Mouse (Mus musculus) hindbrain, embryonic 14.5 days (tissue): ENCODE data around the gene Pcp4l1. TPM values are rescaled to one million over a fixed set of nuclear protein-coding genes. Genes with fewer than 3 reads are reported as not detected.

Experiments used
- ATAC-seq: fragments of 200-750 bp; cut with Nextera tagmentation; 2 replicates; pipeline ENCODE4 v1.8.0; 2017; ENCODE audit warnings: moderate number of reproducible peaks, mild to moderate bottlenecking, moderate TSS enrichment, moderate library complexity; ENCODE audit not compliant: low FRiP score
- DNase-seq: peaks from one replicate; pipeline ENCODE4 v3.0.0-alpha.2; 2015; ENCODE audit warnings: low spot score
- H3K27ac ChIP-seq: fragments of 300-500 bp; sonication (generic); 2 replicates; pipeline ENCODE4 v1.5.1; 2014; ENCODE audit warnings: mild to moderate bottlenecking, moderate library complexity
- H3K27me3 ChIP-seq: fragments of 300-500 bp; sonication (generic); 2 replicates; pipeline ENCODE4 v1.6.1; 2014; ENCODE audit warnings: mild to moderate bottlenecking, low read length, mixed read lengths; ENCODE audit not compliant: control insufficient read depth, insufficient read depth
- H3K36me3 ChIP-seq: fragments of 300-500 bp; sonication (generic); replicated peaks from 2 replicates; pipeline ENCODE4 v1.6.1; 2014; ENCODE audit not compliant: control insufficient read depth, insufficient read depth
- H3K4me1 ChIP-seq: fragments of 300-500 bp; sonication (generic); replicated peaks from 2 replicates; pipeline ENCODE4 v1.6.1; 2014; ENCODE audit warnings: antibody characterized with exemption, low read length, mixed read lengths; ENCODE audit not compliant: control insufficient read depth, insufficient read depth
- H3K4me2 ChIP-seq: fragments of 300-500 bp; sonication (generic); replicated peaks from 2 replicates; pipeline ENCODE4 v1.6.1; 2014; ENCODE audit warnings: mild to moderate bottlenecking, moderate library complexity
- H3K4me3 ChIP-seq: fragments of 300-500 bp; sonication (generic); replicated peaks from 2 replicates; pipeline ENCODE4 v1.5.1; 2014; ENCODE audit warnings: mild to moderate bottlenecking, low read length
- H3K9ac ChIP-seq: fragments of 300-500 bp; sonication (generic); 2 replicates; pipeline ENCODE4 v1.6.1; 2014
- H3K9me3 ChIP-seq: fragments of 300-500 bp; sonication (generic); 2 replicates; pipeline ENCODE4 v1.6.1; 2016; ENCODE audit warnings: low read length; ENCODE audit not compliant: control insufficient read depth
- WGBS: fragments of 180-500 bp; shearing (Covaris S2); extraction: QIAGEN DNeasy Blood & Tissue Kit; methylation state at CpG from one replicate; pipeline ENCODE4 v1.1.7; 2014; 5-methylcytosine and 5-hydroxymethylcytosine counted together
- polyA plus RNA-seq: library from polyadenylated mRNA; unstranded; fragments of >200 nt; fragmentation: Nextera tagmentation; extraction: Ambion mirVana; gene quantifications from 2 replicates; pipeline ENCODE4 v1.2.1, GENCODE M21; 2014

Gene Pcp4l1
- polyA plus RNA-seq, 1 experiment from 2014 or later = 55.1 TPM

DNA sequence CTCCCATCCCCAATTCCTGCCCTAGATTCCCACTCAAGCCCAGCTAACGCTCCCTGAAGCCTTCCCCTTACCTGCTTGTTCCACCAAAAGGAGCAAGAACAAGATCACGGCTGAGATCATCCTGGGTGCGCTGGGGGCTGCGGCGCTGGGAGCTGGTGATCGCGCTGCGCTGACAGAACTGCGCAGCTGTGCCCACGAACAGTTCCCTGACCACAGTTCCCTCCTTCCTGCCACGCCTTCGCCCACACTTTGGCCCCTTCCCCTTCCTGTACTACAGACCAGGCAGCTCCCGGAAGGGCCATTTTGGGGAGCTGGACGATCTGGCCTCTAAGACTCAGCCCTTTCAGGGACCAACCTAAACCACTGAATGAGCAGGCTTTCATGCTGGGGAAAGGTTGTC, 38.1 kb upstream of the Pcp4l1 start, which contains the start of gene Fcer1g:
Gene Fcer1g (minus strand): TSS at position 240 of the 400 bp plus-strand sequence.
- DNase-seq = no peak
- H3K4me2 ChIP-seq = no peak within 1 kb of the TSS
- no peak for ATAC-seq
- H3K9me3 ChIP-seq = no peaks in the 10 kb centered on the region
- peaks cover 56% of the 10 kb centered on the region for H3K36me3 ChIP-seq
- no peak within 1 kb of the TSS for H3K27ac ChIP-seq
- 93% methylated on average over 14 of the region's 14 CpGs for WGBS
- H3K9ac ChIP-seq = no peak within 1 kb of the TSS
- H3K4me3 ChIP-seq = no peak within 1 kb of the TSS
- no peaks in the 10 kb centered on the region for H3K27me3 ChIP-seq
- H3K4me1 ChIP-seq = no peaks in the 10 kb centered on the region

DNA sequence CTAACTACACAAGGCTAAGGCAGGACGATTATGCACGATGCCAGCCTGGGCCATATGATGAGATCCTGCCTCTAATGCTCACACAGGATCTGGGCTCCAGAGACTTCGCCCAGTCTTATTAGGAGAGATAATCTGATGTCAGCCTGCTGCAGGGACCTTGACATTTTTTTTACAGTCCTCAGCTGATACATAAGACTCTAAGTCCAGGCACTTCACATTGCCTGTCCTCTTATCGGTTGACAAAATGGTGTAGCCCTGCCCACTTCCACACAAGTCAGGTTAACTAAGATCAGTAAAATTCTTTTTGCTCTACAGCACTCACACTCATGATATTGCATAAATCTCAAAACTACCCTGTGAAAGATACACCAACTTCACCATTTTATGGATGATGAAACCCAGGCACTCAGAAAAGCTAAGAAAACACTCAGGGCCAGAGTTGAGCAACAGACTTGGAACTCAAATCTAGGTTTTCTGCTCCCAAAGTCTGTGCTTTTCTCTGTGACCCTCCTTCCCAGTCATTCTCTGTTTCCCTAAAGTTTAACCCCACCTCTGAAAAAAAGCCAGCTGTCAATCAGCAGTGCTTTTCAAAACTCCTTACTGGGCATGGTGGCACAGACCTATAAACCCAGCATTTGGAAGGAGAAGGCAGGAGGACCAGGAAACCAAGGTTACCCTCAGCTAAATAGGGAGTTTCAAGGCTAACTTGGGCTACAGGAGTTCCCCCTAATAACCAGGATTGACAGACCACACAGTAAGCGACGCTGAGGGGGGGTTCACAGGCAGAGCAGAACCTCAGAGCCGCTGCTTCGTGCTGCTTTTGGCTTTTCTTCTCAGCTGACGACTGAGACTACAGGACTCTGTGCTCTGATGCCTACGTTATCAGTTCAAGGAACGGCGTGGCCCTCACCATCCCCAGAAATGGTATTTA, 37.0 kb upstream of the Pcp4l1 start:
- no peaks in the 10 kb centered on the region for H3K9me3 ChIP-seq
- 91% methylated on average over 12 of the region's 12 CpGs for WGBS
- DNase-seq (no peak), ATAC-seq (no peak)
- no peak overlapping the region for H3K9ac ChIP-seq
- peaks cover 46% of the 10 kb centered on the region for H3K36me3 ChIP-seq
- no peak overlapping the region for H3K4me2 ChIP-seq
- H3K4me3 ChIP-seq = no peak overlapping the region
- no peak overlapping the region for H3K27ac ChIP-seq
- H3K27me3 ChIP-seq = no peaks in the 10 kb centered on the region
- H3K4me1 ChIP-seq = no peaks in the 10 kb centered on the region

DNA sequence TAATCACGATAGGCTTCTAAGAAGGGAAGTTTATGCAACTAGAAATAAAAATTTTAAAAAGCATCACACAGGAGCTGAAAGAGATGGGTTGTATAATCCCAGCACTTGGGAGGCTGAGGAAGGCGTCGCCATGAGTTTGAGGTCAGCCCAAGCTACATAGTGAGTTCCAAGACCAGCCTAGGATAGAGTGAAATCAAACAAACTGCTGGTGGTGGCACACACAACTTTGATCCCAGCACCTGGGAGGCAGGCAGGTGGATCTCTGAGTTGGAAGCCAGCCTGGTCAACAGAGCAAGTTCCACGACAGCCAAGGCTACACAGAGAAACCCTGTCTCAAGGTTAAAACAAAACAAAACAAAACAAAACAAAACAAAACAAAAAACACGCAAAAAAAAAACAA, 36.3 kb upstream of the Pcp4l1 start:
- Histone ChIP-seq H3K4me3 (no peak overlapping the region), H3K4me2 (no peak overlapping the region), H3K27me3 (no peaks in the 10 kb centered on the region), H3K9ac (no peak overlapping the region), H3K36me3 (peaks cover 38% of the 10 kb centered on the region), H3K9me3 (no peaks in the 10 kb centered on the region), H3K27ac (no peak overlapping the region), H3K4me1 (no peaks in the 10 kb centered on the region)
- DNase-seq = no peak
- no peak for ATAC-seq
- WGBS = 88% methylated on average over 5 of the region's 5 CpGs

- no peaks in the 10 kb centered on the region for H3K27me3 ChIP-seq
- ATAC-seq (no peak), DNase-seq (no peak)
- no peak overlapping the region for H3K27ac ChIP-seq
- H3K36me3 ChIP-seq = peaks cover 33% of the 10 kb centered on the region
- H3K4me2 ChIP-seq = no peak overlapping the region
- H3K9me3 ChIP-seq = no peaks in the 10 kb centered on the region
- WGBS = 74% methylated on average over 4 of the region's 4 CpGs
- no peak overlapping the region for H3K4me3 ChIP-seq
- H3K4me1 ChIP-seq = no peaks in the 10 kb centered on the region
- H3K9ac ChIP-seq = no peak overlapping the region
Measured at GRCm38 (mm10) chr1:171231844-171232243, 35.8 kb upstream of the Pcp4l1 start.

GRCm38 (mm10) chr1:171230215-171230614, 34.1 kb upstream of the Pcp4l1 start:
- no peaks in the 10 kb centered on the region for H3K4me1 ChIP-seq
- DNase-seq = no peak
- H3K27me3 ChIP-seq = no peaks in the 10 kb centered on the region
- H3K4me3 ChIP-seq = no peak overlapping the region
- H3K4me2 ChIP-seq = no peak overlapping the region
- 60% methylated on average over 3 of the region's 3 CpGs for WGBS
- H3K27ac ChIP-seq = no peak overlapping the region
- no peaks in the 10 kb centered on the region for H3K9me3 ChIP-seq
- H3K9ac ChIP-seq = no peak overlapping the region
- peaks cover 17% of the 10 kb centered on the region for H3K36me3 ChIP-seq
- ATAC-seq = no peak

GRCm38 (mm10) chr1:171229750-171230149, 33.7 kb upstream of the Pcp4l1 start:
- no peak overlapping the region for H3K4me2 ChIP-seq
- DNase-seq (no peak), ATAC-seq (no peak)
- H3K9ac ChIP-seq = no peak overlapping the region
- no peaks in the 10 kb centered on the region for H3K9me3 ChIP-seq
- no peaks in the 10 kb centered on the region for H3K4me1 ChIP-seq
- WGBS = 66% methylated on average over 6 of the region's 6 CpGs
- H3K36me3 ChIP-seq = peaks cover 12% of the 10 kb centered on the region
- H3K27ac ChIP-seq = no peak overlapping the region
- no peaks in the 10 kb centered on the region for H3K27me3 ChIP-seq
- no peak overlapping the region for H3K4me3 ChIP-seq

GRCm38 (mm10) chr1:171227879-171228278, 31.8 kb upstream of the Pcp4l1 start:
- H3K27me3 ChIP-seq = no peaks in the 10 kb centered on the region
- no peak overlapping the region for H3K4me3 ChIP-seq
- no peaks in the 10 kb centered on the region for H3K9me3 ChIP-seq
- DNase-seq (no peak), ATAC-seq (no peak)
- 83% methylated on average over 1 of the region's 1 CpGs for WGBS
- no peak overlapping the region for H3K4me2 ChIP-seq
- no peak overlapping the region for H3K27ac ChIP-seq
- H3K36me3 ChIP-seq = no peaks in the 10 kb centered on the region
- no peak overlapping the region for H3K9ac ChIP-seq
- H3K4me1 ChIP-seq = no peaks in the 10 kb centered on the region

DNA sequence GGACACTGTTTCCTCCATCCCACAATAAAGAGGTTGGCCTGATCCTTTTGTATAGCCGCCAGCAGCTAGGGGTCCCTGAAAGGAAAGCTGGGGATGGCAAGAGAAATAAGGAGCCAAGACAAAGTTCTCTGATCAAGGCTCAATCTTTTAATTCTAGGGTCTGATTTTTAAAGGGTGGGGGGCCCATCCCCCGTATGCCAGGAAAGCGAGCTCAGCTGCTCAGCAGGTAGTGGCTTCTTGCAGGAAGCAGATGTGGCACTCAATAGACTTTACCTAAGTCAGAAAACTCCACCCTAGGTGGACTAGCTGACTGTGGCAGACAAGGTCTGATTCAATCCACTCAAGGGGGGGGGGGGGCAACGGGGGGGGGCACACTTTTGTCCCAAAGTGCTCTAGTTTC, 30.7 kb upstream of the Pcp4l1 start:
- 48% methylated on average over 3 of the region's 4 CpGs for WGBS
- no peak overlapping the region for H3K9ac ChIP-seq
- no peak overlapping the region for H3K4me3 ChIP-seq

DNA sequence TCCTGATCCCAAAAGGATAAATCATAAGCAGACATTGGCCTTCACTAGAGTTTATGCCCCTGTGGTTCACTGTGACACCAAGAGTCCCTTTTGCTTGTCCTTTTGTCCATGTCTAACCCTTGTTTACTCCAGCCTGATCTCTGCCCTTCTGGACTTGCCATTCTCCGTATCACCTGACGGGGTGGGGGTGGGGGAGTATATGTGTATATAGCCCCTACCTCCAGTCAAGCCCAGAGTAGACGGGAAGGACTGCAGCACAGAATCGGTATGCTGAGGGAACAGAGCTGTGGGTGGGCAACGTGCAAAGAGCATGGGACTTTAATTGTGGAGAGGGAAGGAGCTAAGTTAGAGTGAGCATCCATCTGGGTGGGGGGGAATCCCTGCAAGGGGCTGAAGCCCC, 28.8 kb upstream of the Pcp4l1 start, which contains the start of gene Apoa2:
Gene Apoa2 (plus strand): TSS at position 198 of the 400 bp plus-strand sequence.
- Histone ChIP-seq H3K9me3 (no peaks in the 10 kb centered on the region), H3K4me2 (no peak within 1 kb of the TSS), H3K4me1 (peaks cover 10% of the 10 kb centered on the region), H3K9ac (no peak within 1 kb of the TSS), H3K27ac (no peak within 1 kb of the TSS), H3K27me3 (no peaks in the 10 kb centered on the region), H3K4me3 (no peak within 1 kb of the TSS), H3K36me3 (peaks cover 6% of the 10 kb centered on the region)
- DNase-seq (no peak), ATAC-seq (no peak)
- 85% methylated on average over 5 of the region's 5 CpGs for WGBS

More for the DNA sequence above, 30.7 kb upstream of the Pcp4l1 start:
- H3K36me3 ChIP-seq = no peaks in the 10 kb centered on the region
- H3K4me2 ChIP-seq = no peak overlapping the region
- ATAC-seq (no peak), DNase-seq (no peak)
- H3K27ac ChIP-seq = no peak overlapping the region
- no peaks in the 10 kb centered on the region for H3K9me3 ChIP-seq
- no peaks in the 10 kb centered on the region for H3K27me3 ChIP-seq
- peaks cover under 1% of the 10 kb centered on the region; the same call in 1 of the 2 replicates for H3K4me1 ChIP-seq
